Mouse (Mus musculus) megakaryocyte, embryonic 14.5 days (primary cell): Measurements from ENCODE around the gene Mgll.

Experiments
- FLI1 ChIP-seq: IDR thresholded peaks from 2 replicates; pipeline ENCODE4 v1.6.1; 2012; ENCODE audit warnings: low read length, inconsistent platforms, mixed read lengths
- GATA1 ChIP-seq: IDR thresholded peaks from 3 replicates; pipeline ENCODE4 v1.6.1; 2012; ENCODE audit warnings: mixed read lengths, low read length, inconsistent platforms, borderline replicate concordance

DNA sequence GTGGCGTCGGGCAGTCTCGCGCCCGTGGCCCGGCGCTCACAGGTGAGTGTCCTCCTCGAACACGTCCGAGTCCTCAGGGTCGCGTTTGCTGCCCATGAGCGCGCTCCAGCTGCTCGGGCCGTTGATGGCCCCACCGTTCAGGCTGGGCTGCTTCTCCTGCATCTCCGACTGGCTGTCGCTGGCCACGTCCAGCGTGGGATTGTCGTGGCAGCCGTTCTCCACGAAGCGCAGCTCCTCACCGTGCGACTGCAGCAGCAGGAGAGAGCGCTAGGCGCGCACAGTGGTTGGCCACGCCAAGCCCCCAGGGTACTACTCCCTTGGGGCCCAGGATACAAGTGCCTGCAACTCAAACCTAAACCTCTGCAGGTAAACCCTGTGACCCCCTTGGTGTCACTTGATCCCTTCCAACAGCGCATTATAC, 118.5 kb downstream of the Mgll start:
- TF ChIP-seq GATA1: no peak
- TF ChIP-seq FLI1: no peak
